Mouse (Mus musculus): Measurements from ENCODE around the gene Palm.

DNA sequence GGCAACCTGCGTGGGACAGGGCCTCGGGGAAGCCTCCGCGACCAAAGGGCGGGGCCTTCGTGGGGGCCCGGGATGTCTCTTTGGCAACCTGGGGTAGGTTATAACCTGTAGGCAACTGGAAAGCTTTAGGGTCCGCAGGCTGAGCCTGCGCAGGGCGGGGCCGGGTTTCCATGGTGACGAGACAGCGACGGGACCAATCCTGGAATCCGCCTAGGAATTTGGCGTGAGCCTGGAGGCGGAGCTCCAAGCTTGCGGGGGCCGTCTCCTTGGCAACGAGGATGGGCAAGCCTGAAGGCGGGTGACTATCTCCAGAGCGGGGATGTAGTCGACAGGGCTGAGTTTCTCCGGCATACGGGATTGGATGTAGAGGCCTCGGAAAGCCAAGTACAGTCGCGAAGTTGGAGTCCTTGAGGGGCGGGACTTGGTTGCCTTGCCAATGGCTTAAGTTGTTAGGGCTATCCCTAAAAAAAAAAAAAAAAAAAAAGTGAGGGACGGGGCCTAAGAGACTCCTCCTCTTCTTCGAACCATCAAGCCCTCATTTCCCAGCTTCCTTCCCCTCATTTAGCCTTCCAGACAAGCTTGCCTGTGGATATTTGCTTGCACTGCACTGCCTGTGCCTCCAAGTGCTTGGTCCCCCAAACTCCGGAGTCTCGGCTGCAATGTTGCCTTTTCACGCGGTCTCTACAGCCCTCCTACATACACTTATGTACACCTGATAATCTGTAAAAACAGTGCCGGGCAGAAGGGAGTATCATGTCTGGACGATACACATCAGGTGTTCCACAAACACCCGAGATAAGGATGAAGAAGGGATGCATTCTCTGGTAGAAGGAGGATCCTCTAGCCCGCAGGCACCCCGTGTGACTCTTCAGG lies 25.8 kb upstream of the Palm start:
- no peak for TF ChIP-seq CTCF (IDR thresholded peaks at IDR 0.05; ENCODE audit: low read depth)
- TF ChIP-seq EP300 (IDR thresholded peaks at IDR 0.05; ENCODE audit: low read depth): no peak
